Mouse (Mus musculus) kidney, embryonic 16.5 days (tissue): ENCODE results near the gene Jmjd7. TPM values are rescaled to one million over a fixed set of nuclear protein-coding genes. Genes with fewer than 3 reads are reported as not detected.

Experiments
- ATAC-seq: fragments of 200-750 bp; cut with Nextera tagmentation; 2 replicates; pipeline ENCODE4 v1.8.0; 2017; ENCODE audit warnings: moderate TSS enrichment; ENCODE audit not compliant: low FRiP score, low TSS enrichment
- H3K27ac ChIP-seq: fragments of 300-500 bp; sonication (generic); 2 replicates; pipeline ENCODE4 v1.5.1; 2014; ENCODE audit warnings: low read length
- H3K27me3 ChIP-seq: fragments of 300-500 bp; sonication (generic); 2 replicates; pipeline ENCODE4 v1.6.1; 2014; ENCODE audit warnings: low read length, control low read depth, mixed read lengths; ENCODE audit not compliant: insufficient read depth
- H3K36me3 ChIP-seq: fragments of 300-500 bp; sonication (generic); 2 replicates; pipeline ENCODE4 v1.6.1; 2014; ENCODE audit warnings: low read length, control low read depth, mixed read lengths; ENCODE audit not compliant: insufficient read depth
- H3K4me1 ChIP-seq: fragments of 300-500 bp; sonication (generic); 2 replicates; pipeline ENCODE4 v1.6.1; 2014; ENCODE audit warnings: low read length, control low read depth, mixed read lengths; ENCODE audit not compliant: insufficient read depth
- H3K4me2 ChIP-seq: fragments of 300-500 bp; sonication (generic); replicated peaks from 2 replicates; pipeline ENCODE4 v1.6.1; 2014; ENCODE audit warnings: low read depth, low read length
- H3K4me3 ChIP-seq: fragments of 300-500 bp; sonication (generic); 2 replicates; pipeline ENCODE4 v1.5.1; 2014; ENCODE audit warnings: mild to moderate bottlenecking, low read length
- H3K9ac ChIP-seq: fragments of 300-500 bp; sonication (generic); replicated peaks from 2 replicates; pipeline ENCODE4 v1.6.1; 2014; ENCODE audit warnings: low read length
- H3K9me3 ChIP-seq: fragments of 300-500 bp; sonication (generic); 2 replicates; pipeline ENCODE4 v1.6.1; 2016; ENCODE audit warnings: low read length, control low read depth
- WGBS: fragments of 180-500 bp; shearing (Covaris S2); extraction: QIAGEN DNeasy Blood & Tissue Kit; methylation state at CpG from one replicate; pipeline ENCODE4 v1.1.7; 2014; 5-methylcytosine and 5-hydroxymethylcytosine counted together
- polyA plus RNA-seq: library from polyadenylated mRNA; unstranded; fragments of >200 nt; fragmentation: Nextera tagmentation; extraction: Ambion mirVana; gene quantifications from 2 replicates; pipeline ENCODE4 v1.2.1, GENCODE M21; 2015

Jmjd7 gene
- polyA plus RNA-seq, 1 experiment from 2014 or later, result 25.2 TPM

DNA sequence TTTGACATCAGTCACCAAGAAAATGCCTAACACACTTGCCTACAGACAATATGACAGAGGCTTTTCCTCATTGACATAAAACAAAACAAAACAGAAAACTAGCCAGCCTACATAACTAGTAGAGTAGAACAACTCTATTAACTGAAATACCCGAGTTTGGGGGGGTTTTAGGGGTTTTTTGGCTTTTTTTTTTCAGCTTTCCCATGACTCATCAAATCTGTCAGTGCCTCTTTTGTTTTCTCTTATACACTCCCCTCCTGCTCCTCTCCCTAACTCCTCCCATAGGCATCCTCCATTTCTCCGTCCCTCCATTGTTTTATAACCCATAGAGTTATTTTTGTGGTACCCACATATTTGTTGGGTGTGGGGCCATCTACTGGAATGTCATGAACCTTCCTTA is 33.8 kb upstream of the Jmjd7 start:
- no peaks in the 10 kb centered on the region for H3K27me3 ChIP-seq
- H3K9me3 ChIP-seq, result no peaks in the 10 kb centered on the region
- 46% methylated on average over 2 of the region's 2 CpGs for WGBS
- H3K27ac ChIP-seq, result no peak overlapping the region
- no peak overlapping the region for H3K9ac ChIP-seq
- H3K4me3 ChIP-seq, result no peak overlapping the region
- no peaks in the 10 kb centered on the region for H3K36me3 ChIP-seq
- peaks cover 30% of the 10 kb centered on the region for H3K4me1 ChIP-seq
- ATAC-seq, result no peak
- H3K4me2 ChIP-seq, result no peak overlapping the region

DNA sequence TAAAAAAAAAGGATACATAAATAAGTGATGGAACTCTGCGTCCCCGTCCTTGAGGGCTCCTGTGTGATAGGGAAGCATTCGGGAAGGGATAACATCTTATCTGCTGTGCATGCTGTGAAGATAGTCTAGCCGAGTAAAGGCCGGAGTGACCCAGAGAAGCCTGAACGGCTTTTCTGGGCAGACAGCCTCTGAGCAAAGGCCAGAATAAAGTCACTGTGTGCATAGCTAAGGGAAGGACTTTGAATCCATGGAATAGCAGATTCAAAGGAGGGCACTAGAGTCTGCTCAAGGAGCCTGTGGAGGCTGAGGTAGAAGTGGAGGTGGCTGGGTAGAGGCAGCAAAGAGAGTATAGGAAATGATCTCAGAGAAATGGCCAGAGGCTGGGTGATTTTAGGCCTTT is 32.4 kb upstream of the Jmjd7 start:
- no peaks in the 10 kb centered on the region for H3K9me3 ChIP-seq
- H3K27ac ChIP-seq, result peak overlapping the region; percentile 90
- H3K9ac ChIP-seq, result peak overlapping the region; percentile 28
- H3K4me2 ChIP-seq, result no peak overlapping the region
- H3K27me3 ChIP-seq, result no peaks in the 10 kb centered on the region
- H3K36me3 ChIP-seq, result peaks cover 4% of the 10 kb centered on the region; the same call in 1 of the 2 replicates
- no peak overlapping the region for H3K4me3 ChIP-seq
- peak; percentile 36; the same call in 1 of the 2 replicates for ATAC-seq
- WGBS, result 80% methylated on average over 6 of the region's 6 CpGs
- peaks cover 30% of the 10 kb centered on the region for H3K4me1 ChIP-seq

DNA sequence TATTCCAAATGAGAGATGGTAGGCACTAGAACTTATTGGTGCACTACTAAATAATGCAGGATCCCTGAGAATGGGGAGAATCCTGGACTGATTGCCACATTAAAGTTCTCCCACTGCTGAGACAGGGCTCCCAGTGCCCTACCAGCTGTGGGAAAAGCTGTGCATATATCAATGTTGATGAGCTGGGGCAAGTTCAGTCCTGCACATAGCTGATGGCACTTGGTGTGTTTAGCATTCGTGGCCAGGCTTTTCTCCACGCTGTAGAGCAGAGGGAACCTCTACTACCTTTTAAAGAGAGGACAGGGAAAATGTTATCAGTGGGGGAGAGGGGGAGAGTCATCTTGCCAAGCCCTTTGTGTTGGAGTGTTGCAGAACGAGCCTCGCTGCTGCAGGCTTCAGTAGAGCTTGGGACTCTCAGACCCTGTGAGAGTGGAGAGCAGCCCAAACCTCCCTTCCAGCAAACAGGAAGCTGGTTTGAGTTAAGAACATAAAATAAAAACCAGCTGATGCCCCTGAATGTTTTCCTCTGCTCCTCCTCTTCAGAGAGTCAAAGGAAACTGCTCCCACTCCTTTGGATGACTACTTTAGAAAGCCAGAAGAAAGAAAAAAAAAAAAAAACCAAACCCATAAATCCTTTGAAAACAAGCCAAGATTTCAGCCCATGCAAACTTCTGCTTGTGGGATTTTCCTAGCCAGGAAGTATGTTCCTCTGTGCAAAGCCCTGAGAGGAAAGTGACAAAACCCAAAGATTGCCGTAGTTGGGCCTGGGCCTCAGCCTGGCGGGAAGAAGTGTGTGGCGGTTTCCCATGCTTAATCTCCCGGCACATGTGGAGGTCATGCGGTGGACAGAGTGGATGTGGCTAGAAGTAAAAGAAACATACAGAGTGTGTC is 31.6 kb upstream of the Jmjd7 start:
- peak; percentile 64 for ATAC-seq
- 37% methylated on average over 9 of the region's 9 CpGs for WGBS

DNA sequence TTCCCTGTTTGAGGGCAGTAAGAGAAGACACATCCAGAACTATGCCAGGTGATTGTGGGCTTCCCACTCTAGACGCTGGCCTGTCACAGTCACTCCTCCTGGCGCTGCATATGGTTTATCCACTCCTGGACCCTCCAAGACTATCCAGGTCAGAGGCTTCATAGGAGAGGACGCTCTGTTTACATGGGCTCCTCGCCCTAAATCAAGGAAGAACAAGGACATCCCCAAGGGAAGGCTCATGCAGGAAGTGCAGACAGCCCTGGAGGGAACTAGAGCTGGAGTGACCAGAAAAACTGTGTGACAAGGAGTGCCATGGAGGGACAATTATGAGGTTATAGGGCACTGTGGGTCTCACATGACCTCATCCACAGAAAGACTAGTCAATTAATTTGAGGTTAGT is 29.9 kb upstream of the Jmjd7 start:
- H3K36me3 ChIP-seq, result peaks cover 4% of the 10 kb centered on the region; the same call in 1 of the 2 replicates
- no peaks in the 10 kb centered on the region for H3K9me3 ChIP-seq
- H3K27me3 ChIP-seq, result no peaks in the 10 kb centered on the region
- no peak for ATAC-seq
- H3K9ac ChIP-seq, result no peak overlapping the region
- H3K4me3 ChIP-seq, result no peak overlapping the region
- WGBS, result 64% methylated on average over 4 of the region's 4 CpGs
- H3K4me1 ChIP-seq, result peaks cover 41% of the 10 kb centered on the region
- H3K27ac ChIP-seq, result no peak overlapping the region; the same call in 1 of the 2 replicates
- H3K4me2 ChIP-seq, result no peak overlapping the region

More for the DNA sequence above, 31.6 kb upstream of the Jmjd7 start:
- peak overlapping the region; percentile 90 for H3K27ac ChIP-seq
- no peaks in the 10 kb centered on the region for H3K27me3 ChIP-seq
- H3K4me3 ChIP-seq, result no peak overlapping the region
- H3K9ac ChIP-seq, result peak overlapping the region; percentile 28
- H3K4me2 ChIP-seq, result no peak overlapping the region
- H3K36me3 ChIP-seq, result peaks cover 4% of the 10 kb centered on the region; the same call in 1 of the 2 replicates
- H3K4me1 ChIP-seq, result peaks cover 30% of the 10 kb centered on the region
- H3K9me3 ChIP-seq, result no peaks in the 10 kb centered on the region

DNA sequence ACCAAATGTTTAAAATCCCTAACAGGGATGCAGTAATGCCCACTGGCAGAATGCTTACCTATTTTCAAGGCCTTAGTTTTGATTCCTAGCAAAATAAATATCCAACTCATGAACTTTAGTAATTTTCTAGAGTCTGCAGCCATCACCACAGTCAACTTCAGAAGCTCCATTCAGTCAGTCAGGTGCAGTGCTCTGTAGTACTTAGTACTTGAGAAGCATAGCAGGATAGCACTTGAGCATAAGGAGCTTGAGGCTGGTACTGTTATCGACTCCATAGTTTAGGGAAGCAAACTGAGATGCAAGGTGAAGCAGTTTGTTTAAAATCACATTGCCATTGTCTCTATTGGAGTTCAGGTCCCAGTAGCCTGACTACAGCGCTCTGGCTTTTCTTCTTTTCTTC is 27.6 kb upstream of the Jmjd7 start:
- Histone ChIP-seq H3K4me1 (peaks cover 35% of the 10 kb centered on the region), H3K27ac (no peak overlapping the region), H3K9me3 (no peaks in the 10 kb centered on the region), H3K4me2 (no peak overlapping the region), H3K9ac (no peak overlapping the region), H3K27me3 (no peaks in the 10 kb centered on the region), H3K4me3 (no peak overlapping the region), H3K36me3 (peaks cover 4% of the 10 kb centered on the region; the same call in 1 of the 2 replicates)
- WGBS, result 95% methylated on average over 2 of the region's 2 CpGs
- ATAC-seq, result no peak

DNA sequence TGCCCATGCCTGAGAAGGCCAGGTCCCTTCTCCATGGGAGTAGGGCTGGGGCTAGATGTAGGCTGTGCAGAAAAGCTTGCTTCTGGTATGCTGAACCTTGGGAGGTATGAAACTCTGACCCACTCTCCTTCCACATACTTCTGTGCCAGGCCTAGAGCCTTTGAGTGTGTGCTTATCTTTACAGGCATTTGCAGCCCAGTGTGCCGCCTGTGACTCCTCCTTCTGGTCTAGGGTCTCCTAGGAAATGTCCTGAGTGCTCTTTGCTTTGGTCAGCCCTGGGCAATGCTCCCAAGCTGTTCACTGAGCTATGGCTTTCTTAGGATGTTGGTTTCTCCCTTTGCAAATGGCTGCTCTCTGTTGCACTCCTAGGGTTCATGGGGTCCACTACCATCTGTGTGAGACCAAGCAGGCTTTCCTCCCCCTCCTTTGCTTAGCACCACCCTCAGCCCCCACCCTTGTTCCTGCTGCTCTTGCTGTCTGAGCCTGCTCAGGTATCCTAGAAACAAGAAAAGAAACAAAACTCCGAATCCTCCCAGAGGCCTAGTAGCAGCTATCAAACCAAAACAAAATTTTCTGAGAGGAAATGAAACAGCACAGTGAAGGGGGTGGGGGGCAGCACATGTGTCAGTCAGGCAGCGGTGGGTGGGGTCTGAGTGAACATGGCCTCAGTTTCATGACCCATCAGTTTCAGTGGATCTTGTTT is 26.2 kb upstream of the Jmjd7 start:
- Histone ChIP-seq H3K4me2 (no peak overlapping the region), H3K27ac (peak overlapping the region; percentile 44), H3K36me3 (peaks cover 4% of the 10 kb centered on the region; the same call in 1 of the 2 replicates), H3K9me3 (no peaks in the 10 kb centered on the region), H3K9ac (peak overlapping the region; percentile 38; the same call in 1 of the 2 replicates), H3K27me3 (no peaks in the 10 kb centered on the region), H3K4me3 (no peak overlapping the region), H3K4me1 (peaks cover 22% of the 10 kb centered on the region)
- 42% methylated on average over 3 of the region's 3 CpGs for WGBS
- peak; percentile 73 for ATAC-seq

DNA sequence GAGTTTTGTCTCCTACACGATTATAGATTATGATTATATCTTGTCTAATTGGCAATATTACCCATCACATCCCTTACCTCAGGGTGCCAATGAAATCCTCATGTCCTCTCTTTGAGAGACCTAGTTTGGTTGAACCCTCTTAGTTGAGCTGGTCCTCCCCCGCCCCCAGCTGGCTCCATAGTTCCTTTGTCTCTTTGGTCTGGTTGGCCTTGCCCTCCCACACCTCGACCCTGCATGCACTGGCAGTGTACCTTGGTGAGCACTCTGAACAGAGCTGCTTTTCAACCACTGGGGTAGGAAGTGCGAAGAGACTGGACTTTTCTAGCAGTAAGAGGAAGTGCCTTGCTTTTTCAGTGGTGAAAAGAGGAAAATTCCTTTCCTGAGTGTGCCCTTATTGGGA is 25.3 kb upstream of the Jmjd7 start:
- peaks cover 4% of the 10 kb centered on the region; the same call in 1 of the 2 replicates for H3K36me3 ChIP-seq
- H3K4me2 ChIP-seq, result no peak overlapping the region
- H3K27me3 ChIP-seq, result no peaks in the 10 kb centered on the region
- WGBS, result 61% methylated on average over 4 of the region's 4 CpGs
- H3K4me3 ChIP-seq, result no peak overlapping the region
- H3K9ac ChIP-seq, result no peak overlapping the region
- no peak for ATAC-seq
- no peak overlapping the region for H3K27ac ChIP-seq
- no peaks in the 10 kb centered on the region for H3K9me3 ChIP-seq
- H3K4me1 ChIP-seq, result peaks cover 15% of the 10 kb centered on the region

DNA sequence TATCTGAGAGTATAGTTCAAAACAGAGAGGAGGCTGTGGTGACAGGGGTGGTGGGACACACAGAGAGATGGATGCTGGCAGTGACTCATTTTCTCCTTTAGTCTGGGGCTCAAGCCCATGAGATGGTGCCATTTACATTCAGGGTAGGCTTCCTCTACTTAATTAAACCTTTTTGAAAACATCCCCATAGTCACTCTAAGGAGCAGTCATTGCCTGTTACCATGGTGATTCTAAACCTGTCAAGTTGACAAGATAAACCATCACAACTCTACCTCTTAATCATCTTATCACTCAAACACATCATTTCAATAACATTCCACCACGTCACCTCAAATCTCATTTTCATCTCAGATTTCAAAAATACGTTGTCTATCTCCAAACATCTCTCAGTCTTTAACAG is 23.3 kb upstream of the Jmjd7 start:
- no peak for ATAC-seq
- WGBS, result 82% methylated on average over 2 of the region's 2 CpGs

DNA sequence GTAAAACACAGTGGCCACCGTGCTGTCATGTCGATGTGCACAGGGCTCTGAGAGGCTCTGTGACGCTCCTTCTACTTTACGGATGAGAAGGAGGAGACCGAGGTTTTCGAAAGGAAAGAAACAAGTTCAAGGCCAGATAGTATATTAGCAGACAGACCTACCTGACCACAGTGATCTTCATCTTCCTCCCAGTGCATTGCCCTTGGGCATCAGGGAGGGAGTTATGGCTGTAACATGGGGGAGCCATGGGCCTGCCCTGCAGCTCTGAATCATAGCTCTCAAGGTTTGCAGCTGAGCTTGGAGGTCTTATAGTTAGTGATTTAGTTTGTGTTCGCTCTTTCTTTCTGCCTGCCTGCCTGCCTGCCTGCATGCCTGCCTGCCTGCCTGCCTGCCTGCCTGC is 20.6 kb upstream of the Jmjd7 start:
- 91% methylated on average over 7 of the region's 7 CpGs for WGBS
- ATAC-seq, result no peak

More for the DNA sequence above, 23.3 kb upstream of the Jmjd7 start:
- H3K27ac ChIP-seq, result no peak overlapping the region
- no peak overlapping the region for H3K9ac ChIP-seq
- no peak overlapping the region for H3K4me3 ChIP-seq
- peaks cover 11% of the 10 kb centered on the region for H3K4me1 ChIP-seq
- H3K27me3 ChIP-seq, result no peaks in the 10 kb centered on the region
- H3K9me3 ChIP-seq, result no peaks in the 10 kb centered on the region
- peaks cover under 1% of the 10 kb centered on the region; the same call in 1 of the 2 replicates for H3K36me3 ChIP-seq
- no peak overlapping the region for H3K4me2 ChIP-seq

More for the DNA sequence above, 20.6 kb upstream of the Jmjd7 start:
- Histone ChIP-seq H3K27ac (no peak overlapping the region), H3K36me3 (no peaks in the 10 kb centered on the region), H3K4me1 (peaks cover under 1% of the 10 kb centered on the region; the same call in 1 of the 2 replicates), H3K9me3 (no peaks in the 10 kb centered on the region), H3K9ac (no peak overlapping the region), H3K27me3 (no peaks in the 10 kb centered on the region), H3K4me3 (no peak overlapping the region), H3K4me2 (no peak overlapping the region)
